Mouse (Mus musculus) regulatory T cell (primary cell): ENCODE results near the gene Mgat2.

Source experiments
- in situ Hi-C: fragments of 300-600 bp; cut with MboI, MseI; formaldehyde crosslinking; loops from one replicate; pipeline ENCODE4 v1.15.1; 2025; ENCODE audit warnings: high pct_unique_total_duplicates

The Mgat2 gene

DNA sequence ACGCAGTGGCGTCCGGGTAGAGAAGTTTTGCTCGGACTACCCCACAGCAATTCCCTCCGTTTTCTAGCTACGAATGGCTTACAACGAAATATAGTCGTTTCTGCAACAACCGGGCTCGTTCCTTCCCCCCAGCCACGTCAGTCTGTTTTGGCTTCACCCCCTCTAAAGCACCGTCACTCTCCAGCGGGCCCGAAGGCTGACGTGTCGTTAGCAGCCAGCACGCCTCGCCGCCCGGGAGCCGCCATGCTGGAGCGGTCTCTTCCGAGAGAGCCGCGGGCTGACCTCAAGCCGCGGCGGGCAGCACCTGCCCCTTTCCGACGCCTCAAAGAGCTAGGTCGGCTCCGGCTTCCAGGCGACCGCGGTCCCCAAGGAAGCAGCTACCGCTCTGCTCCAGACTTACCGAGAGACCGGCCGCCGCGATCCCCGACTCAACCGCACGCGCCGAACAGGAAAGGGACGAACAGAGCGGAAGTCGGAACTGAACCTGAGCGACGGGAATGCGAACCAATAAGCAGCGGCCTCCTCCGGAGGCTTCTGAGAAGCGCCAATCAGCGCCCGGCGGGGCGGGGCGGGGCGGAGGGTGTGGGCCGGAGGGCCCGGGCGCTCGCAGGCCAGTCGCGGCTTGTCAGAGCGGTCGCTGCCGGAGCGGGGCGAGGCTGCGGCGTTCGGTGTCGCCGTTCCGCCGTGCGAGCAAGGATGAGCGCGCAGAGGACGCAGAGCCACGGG is at the start of gene Mgat2, which contains the start of gene Rpl36al:
Mgat2 (plus strand) TSS at position 575 of the 726 bp plus-strand sequence.
Rpl36al (minus strand) TSS at position 501 of the 726 bp plus-strand sequence.
- in situ Hi-C loops = loop anchor here (25.0 kb wide), 2 partner anchors 1854 to 1954 kb away; partner anchors contain the start of genes 2700049A03Rik and Timm9

DNA sequence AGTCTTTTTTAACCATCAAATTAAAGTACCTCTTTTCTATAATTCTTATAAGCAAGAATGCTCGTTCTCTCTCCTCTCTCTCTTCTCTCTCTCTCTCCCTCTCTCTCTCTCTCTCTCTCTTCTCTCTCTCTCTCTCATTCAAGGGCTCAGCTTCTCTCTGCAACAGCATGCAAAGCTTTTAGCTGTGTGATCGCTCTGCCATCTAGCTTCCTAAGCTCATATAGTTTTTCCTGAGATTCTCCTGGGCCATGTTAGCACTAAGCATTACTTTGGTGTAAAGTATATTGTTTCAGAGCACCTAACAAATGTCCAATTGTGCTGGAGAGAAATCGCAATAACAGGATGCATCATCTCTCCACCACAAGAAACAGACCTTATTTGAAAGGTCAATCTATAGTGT is 44.8 kb upstream of the Mgat2 start:
- in situ Hi-C loops = no loop called here

DNA sequence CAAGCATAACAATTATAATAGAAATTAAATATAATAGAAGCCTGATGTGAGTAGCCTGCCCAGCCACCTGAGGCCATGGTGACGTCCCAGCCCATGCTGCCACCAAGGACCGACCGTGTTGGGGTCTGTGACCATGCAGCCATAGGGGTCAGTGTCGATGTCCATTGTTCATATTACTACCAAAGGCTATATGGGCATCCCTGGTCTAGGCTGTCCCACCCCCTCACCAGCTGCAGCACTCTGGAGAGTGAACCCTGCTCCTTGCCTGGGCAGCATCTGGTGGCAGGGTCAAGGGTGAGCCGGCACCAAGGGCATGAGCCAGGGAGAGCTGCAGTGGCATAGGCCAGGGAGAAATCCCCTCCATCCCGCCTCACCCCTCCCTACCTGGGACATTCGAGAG is 44.1 kb upstream of the Mgat2 start:
- in situ Hi-C loops = no loop called here

DNA sequence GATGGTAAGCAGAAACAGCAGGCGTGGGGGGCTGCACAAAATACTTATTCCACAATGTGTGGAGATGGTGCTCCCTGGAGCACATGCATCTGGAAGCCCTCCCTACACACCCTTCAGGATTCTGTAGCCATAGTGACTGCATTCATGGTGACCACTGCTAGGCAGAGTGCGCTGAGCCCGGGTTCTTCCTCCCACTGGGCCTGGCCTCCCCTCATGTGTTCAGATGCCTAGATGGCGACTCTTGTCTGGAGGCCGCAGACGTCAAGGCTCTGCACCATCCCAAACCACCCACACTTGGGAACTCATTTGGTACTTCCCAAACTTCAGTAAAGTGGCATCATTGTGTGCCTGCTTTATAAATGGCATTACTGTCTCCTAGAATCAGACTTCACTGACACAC is 40.5 kb upstream of the Mgat2 start:
- in situ Hi-C loops = no loop called here

DNA sequence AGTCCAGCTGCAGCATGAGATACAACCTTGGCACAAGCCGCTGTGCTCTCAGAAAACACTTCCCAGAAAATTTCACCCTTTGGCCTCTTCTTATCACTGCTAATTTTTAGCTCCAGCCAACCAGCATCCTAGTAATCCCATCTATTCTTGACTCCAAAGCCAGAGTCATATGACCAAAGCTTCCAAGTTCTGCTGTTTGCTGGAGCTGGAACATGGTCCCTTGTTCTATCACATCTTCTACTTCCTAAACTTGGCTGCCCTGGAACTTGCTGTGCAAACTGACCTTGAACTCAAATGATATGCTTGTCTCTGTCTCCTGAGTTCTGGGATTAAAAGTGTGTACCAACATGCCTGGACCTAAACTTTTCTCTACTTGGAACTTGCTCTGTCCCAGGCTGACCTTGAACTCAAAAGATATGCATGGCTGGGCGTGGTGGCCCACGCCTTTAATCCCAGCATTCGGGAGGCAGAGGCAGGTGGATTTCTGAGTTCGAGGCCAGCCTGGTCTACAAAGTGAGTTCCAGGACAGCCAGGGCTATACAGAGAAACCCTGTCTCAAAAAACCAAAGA is 36.7 kb upstream of the Mgat2 start:
- in situ Hi-C loops = no loop called here

DNA sequence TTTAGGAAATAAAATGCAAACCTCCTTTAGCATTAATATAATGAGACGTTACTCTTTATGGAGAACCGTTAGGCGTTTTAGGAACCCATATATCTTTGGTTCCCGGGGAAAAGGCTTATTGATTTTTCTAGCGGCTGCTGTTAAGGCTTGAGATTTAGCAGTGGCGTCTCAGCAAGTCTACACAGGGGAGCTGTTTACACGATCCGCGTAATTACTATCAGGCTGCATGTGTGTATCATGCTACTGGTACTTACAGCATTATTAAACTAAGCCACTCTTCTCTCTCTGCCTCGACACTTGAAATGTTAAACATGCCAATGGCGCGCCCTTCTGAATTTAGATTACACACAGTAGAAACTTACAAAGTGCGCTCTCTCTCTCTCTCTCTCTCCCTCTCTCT is 33.9 kb upstream of the Mgat2 start:
- in situ Hi-C loops = loop anchor here (25.0 kb wide), 1 partner anchor 1687 kb away; the partner anchor contains the start of gene Frmd6

DNA sequence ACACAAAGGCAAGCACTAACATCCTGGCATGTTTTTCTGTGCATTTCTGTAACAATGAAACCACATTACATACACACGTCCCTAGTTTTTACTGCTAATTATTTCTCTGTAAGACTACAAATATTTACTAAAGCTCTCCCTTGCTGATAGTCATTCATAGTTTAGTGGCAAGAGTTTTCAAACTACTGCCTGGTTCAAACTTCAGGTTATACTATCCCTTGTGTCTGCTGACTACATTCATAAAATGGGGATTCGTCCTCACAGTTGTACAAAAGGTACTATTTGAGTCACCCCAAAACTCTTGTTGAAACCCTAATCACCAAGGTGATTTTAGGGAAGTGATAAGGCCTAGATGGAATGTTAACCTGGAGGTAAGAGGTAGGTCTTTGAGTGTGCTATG is 28.0 kb upstream of the Mgat2 start:
- in situ Hi-C loops = loop anchor here (25.0 kb wide), 1 partner anchor 1681 kb away; the partner anchor contains the start of gene Frmd6

DNA sequence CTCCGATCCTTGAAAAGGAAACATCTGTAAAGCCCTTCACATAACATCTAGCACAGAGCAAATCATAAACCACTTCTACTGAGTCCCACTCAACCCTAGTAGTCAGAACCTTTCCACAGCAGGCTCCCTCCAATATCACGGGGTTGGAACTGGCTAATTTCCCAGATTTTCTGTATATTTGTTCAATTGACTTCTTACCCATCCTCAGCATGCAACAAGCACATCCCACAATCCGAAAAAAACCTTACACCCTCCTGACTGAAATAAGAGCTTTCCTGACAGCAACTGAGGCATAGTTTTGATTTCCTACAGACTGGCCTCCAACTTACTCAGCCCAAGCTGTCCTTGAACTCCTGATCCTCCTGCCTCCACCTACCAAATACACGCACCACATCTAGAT is 27.5 kb upstream of the Mgat2 start:
- in situ Hi-C loops = loop anchor here (25.0 kb wide), 1 partner anchor 1681 kb away; the partner anchor contains the start of gene Frmd6

DNA sequence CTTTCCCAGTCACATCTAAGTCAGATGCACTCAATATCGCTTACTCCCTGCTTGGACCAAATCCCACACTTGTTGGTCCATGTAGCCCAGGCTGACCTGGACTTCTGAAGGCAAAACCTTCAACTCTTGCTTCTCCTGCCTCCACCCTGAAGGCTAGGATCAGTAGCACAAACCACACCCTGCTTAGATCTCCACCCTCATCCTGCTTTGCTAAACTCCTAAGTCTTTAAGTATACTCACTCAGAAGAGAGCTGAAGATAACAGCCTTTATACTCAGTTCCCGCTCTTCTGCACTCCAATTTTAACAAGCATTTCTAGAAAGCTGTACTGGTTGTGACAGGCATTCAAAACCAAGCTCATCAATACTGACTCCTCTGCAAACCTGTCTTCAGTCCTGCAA is 26.9 kb upstream of the Mgat2 start:
- in situ Hi-C loops = loop anchor here (25.0 kb wide), 1 partner anchor 1680 kb away; the partner anchor contains the start of gene Frmd6

DNA sequence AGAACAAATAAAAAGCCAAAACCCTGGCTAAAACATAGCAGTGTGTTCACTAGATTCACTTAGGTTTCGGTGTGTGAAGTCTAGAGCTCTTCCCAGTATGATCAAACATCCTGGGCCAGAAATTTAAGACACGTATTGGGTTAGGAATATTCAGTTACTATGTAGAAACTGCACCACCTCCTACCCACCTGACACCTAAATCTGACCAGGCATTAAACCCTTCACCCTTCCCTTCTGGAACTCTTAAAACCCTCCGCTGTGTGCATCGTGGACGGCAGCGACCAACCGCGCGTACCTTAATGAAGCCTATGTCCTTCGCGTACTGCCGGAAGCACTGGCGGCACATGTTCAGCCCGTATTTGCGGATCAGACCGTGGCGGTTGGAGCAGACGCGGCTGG is 25.6 kb upstream of the Mgat2 start:
- in situ Hi-C loops = loop anchor here (25.0 kb wide), 1 partner anchor 1679 kb away; the partner anchor contains the start of gene Frmd6

DNA sequence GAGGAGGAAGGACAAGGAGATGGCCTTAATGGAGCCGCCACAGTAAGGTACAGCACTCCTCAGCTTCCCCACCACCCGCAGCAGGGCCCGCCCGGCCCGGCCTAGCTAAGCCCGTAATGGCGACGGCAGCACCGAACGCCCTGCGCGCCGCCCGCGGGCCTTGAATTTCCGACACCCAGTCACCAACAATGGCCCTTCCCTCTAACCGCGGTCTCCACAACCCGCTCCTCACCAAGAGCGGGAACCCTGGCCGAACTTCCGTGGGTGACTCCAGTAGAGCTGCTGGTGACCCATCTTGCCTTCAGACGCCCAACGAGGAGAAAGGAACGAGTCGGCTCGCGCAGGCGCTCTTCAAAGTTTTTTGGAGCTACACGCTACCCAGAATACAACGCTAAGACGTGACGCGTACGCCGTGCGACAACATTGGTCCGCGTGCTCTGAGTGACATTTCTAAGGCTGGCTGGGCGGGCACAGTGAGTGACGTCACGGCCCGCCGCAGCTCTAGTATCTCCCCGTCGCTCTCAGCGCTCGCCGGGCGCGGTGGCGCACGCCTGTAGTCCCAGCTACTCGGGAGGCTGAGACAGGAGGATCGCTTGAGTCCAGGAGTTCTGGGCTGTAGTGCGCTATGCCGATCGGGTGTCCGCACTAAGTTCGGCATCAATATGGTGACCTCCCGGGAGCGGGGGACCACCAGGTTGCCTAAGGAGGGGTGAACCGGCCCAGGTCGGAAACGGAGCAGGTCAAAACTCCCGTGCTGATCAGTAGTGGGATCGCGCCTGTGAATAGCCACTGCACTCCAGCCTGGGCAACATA is 25.0 kb upstream of the Mgat2 start, which contains the start of gene Rps29:
Rps29 (minus strand) TSS at position 422 of the 813 bp plus-strand sequence.
- in situ Hi-C loops = loop anchor here (25.0 kb wide), 1 partner anchor 1678 kb away; the partner anchor contains the start of gene Frmd6

DNA sequence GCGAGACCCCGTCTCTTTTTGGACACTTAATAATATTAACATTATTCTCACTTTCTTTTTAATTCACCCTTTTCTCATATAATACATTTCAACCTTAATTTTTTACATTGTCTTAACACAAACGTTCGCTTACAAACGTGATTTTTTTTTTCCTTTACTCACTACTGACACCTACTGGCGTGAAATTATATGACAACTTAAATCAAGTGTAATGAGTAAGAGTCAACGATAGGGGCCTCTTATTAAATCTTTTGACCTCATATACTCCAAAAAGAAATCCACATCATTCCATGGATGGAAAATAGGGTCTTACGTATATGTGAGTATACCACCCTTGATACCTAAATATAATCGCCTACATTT is 24.4 kb upstream of the Mgat2 start:
- in situ Hi-C loops = loop anchor here (25.0 kb wide), 1 partner anchor 1678 kb away; the partner anchor contains the start of gene Frmd6

DNA sequence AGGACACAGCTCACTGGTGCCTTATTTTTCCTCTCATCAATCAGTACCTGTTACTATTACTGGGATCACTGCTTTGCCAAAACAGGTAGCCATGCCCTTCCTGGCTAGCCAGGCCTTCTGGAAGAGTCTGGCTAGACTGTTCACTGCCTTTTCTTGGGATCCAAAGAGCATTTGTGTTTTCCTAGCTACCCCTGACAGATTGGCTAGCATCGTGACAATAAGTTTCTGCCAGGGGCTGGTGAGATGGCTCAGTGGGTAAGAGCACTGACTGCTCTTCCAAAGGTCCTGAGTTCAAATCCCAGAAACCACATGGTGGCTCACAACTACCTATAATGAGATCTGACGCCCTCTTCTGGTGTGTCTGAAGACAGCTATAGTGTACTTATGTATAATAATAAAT is 23.3 kb upstream of the Mgat2 start:
- in situ Hi-C loops = loop anchor here (25.0 kb wide), 1 partner anchor 1677 kb away; the partner anchor contains the start of gene Frmd6

DNA sequence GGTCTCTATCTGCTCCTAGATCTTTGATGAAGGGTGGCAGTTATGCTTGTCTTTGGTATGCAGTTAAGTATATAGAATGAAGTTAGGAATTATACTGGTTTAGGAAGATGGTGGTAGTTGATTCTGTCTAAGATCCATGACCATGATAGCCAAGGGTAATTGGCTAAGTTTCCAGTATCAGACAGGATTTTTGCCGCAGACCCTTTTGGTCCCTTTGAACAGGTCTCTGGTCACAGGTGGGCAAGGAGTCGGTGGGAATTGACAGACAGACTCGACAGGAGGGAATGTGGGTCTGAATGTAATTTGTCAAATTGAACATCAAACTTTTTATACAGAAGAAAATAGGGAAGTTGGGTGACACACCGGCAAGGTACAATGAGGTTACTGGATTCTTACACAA is 20.4 kb upstream of the Mgat2 start:
- in situ Hi-C loops = loop anchor here (25.0 kb wide), 1 partner anchor 1674 kb away; the partner anchor contains the start of gene Frmd6

DNA sequence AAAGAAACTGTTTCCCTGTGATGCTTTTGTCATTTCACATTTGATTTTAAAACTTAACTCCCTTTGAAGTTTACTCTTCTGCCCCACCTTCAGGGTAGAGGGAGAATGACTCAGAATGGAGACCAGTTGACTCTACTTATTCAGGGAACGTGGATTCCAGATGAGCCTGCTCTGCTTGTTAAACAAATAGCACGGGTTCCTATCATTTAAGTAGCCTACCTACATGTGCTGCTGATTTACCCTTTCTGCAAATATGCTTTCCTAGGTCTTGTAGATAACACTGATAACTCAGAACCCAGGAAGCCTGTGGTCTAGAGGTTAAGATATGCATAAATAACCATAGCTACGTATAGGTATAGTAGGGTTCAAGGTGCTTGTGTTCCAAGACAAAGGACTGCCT is 19.1 kb upstream of the Mgat2 start:
- in situ Hi-C loops = loop anchor here (25.0 kb wide), 1 partner anchor 1672 kb away; the partner anchor contains the start of gene Frmd6

DNA sequence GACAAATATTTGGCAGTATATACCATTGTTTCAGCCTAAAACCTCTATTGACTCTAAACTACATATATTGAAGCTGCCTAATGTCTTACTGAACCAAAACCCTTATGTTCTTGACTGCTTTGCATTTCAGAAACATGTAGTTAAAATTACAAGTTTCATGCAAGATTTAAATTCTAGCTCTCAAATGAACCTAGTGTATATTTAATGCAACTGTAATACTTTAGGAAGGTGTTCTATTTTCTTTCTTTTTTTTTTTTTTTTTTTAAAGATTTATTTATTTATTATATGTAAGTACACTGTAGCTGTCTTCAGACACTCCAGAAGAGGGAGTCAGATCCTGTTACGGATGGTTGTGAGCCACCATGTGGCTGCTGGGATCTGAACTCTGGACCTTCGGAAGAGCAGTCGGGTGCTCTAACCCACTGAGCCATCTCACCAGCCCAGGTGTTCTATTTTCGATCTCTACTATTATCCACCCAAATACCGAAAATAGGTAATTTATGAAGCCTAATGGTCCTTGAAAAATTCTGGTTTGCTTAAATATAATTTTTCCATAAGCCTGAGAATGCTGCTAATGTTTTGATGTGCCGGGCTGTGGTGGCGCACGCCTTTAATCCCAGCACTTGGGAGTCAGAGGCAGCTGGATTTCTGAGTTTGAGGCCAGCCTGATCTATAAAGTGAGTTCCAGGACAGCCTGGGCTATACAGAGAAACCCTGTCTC is 16.9 kb upstream of the Mgat2 start:
- in situ Hi-C loops = loop anchor here (25.0 kb wide), 1 partner anchor 1670 kb away; the partner anchor contains the start of gene Frmd6

DNA sequence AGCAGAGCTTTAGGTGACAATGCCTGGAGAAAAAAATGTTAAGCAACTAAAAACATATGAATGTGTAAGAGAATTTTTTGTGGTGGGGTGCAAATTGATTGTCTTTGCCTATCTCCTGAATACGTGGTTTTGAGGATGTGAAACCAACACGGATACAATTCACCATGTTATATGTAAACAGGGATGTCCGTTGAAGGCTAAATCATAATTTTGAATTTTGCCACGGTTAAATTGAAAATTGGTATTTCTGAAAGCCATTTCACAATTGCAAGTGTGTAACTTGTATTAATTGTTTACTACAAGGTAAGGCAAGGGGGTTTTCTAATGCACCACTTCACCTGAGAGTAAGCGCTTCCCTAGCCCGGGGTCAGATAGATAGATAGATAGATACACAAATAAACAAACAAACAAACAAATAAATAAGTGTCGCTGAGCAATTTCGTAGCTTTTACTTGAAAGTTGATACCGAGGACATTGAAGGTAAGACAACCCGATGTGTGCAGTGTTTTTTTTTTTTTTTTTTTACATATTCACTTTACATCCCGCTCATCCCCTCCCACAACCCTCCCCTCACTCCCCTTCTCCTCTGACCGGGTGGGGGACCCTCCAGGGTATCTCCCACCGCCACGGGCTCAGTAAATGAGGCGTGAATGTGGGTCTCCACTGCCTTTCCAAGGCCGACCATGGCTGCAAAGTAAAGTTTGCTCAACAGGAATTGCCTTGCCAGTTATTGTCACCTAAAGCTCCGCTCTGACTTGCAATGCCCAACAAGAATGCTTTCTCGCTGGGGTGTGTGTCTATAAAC is 16.1 kb upstream of the Mgat2 start:
- in situ Hi-C loops = loop anchor here (25.0 kb wide), 1 partner anchor 1669 kb away; the partner anchor contains the start of gene Frmd6

DNA sequence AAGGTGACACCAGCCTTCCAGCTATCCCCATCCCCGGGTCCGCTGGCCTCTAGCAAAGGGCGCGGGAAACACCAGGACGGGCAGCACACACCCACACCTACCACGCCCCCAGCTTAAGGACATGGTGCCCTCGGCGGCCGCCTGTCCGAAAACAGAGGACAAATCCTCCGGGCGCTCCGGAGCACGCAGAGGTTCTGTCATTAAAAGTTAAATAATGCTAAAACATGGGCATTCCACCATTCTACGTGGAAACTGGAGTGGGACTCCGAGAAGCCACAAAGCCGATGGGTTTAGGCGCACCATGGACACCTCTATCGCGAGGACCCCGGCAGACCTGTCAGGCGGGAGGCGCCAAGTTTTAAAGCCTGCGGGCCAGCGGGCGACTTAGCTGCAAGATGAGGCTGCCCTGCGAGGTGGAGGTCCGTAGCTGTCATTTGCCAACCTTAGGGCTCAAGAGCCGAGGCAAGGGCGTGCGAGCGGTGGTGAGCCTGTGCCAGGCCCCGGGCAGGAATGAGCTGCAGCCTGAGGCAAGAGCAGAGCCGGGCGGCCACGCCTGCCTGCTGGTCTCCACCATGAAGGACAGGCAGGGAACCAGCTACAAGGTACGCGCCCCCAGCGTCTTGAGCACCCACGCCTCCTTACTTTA is 15.4 kb upstream of the Mgat2 start, which contains the start of gene Lrr1:
Lrr1 (plus strand) TSS at position 354 of the 646 bp plus-strand sequence.
- in situ Hi-C loops = loop anchor here (25.0 kb wide), 1 partner anchor 1669 kb away; the partner anchor contains the start of gene Frmd6

DNA sequence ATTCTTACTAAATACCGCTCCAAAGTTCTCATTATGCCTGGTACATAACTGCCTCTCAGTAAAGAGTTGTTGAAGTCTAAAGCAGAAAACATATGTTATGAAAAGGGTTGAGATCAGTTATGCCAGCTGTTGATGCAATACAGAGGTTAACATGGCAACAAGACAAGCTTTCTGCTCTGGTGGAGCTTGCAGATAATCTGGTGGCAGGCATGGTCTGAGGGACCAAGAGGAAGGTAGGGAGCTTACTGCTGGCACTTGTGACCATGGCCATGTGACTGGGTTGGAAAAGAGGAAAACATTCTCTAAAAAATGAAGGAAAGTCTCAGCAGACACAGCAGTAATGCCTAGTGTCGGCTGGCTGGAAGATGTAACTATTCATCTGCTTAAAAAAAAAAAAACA is 12.7 kb upstream of the Mgat2 start:
- in situ Hi-C loops = loop anchor here (25.0 kb wide), 1 partner anchor 1666 kb away; the partner anchor contains the start of gene Frmd6
